Mouse (Mus musculus): ENCODE measurements at regions not wholly inside any gene's neighbourhood (a gene's known extent, or its start where the extent isn't known, plus 50 kb on each side); places are given as distances from the start of the nearest gene placed in this dataset.

- no peak for DNase-seq
Observed at GRCm38 (mm10) chr2:178949103-178949502, 493.1 kb upstream of the Cdh4 start.

DNA sequence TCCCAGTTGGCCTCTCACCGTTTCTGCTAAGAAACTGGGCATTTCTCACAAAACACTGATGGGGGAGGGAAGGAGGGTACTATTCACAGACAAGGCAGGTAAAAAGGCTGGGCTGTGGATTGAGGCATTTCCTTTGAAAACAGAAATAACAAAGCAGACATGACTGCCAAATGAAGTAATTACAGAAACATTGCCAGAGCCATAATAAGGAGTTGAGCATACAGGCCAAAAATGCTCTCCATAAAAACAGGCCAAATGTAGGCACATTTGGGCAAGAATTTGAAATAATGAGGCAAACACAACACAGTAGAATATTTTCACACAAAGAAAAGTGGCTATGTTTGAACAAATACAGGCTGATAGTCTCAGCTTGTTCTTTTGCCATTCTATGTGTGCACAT is 491.9 kb upstream of the Cdh4 start:
- DNase-seq = no peak

DNA sequence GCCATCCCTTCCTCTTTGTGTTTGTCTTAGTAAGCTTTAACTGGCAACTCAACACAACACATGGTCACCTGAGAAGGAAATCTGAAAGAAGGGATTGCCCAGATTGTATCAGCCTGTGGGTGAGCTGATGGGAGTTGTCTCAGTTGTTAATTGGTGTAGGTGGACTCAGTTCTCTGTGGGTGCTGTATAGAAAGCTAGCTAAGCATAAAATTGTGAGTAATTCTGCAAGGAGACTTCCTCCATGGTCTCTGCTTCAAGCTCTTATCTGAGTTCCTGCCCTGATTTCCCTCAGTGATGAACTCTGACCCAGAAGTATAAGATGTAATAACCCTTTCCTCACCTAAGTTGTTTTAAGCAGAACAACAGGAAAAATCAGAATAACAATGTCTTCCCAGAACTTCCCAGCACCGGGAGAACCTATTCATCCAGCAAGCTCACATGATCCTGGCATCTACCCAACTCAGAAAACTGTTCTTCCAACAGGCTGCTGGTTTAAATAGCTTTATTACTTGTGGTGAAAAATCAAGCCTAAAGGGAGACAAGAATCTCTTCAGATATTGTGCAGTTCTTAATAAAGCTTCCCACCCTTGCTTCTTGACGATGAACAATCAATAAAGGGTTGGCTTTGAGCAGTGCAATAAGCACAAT is 487.7 kb upstream of the Cdh4 start:
- DNase-seq = no peak

DNA sequence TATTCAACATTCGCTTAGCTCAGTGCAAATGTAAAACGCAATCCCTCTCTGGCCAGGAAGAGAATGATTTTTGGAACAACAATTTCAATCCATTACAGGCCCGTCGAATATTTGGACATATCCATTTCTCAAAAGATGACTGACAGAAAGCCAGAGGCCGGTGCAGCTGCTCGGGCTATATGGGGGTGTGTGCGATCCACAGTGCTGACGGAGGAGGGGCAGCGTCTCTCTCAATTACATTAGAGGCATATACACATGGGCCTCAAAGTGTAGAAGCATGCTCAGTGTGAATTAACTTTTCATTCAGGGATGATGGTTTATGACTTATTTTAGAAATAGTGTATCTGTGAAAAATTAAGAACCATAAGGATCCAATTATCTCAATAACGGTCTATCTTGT is 483.4 kb upstream of the Cdh4 start:
- no peak for DNase-seq

GRCm38 (mm10) chr2:178959603-178960002 is 482.6 kb upstream of the Cdh4 start:
- DNase-seq = no peak

DNA sequence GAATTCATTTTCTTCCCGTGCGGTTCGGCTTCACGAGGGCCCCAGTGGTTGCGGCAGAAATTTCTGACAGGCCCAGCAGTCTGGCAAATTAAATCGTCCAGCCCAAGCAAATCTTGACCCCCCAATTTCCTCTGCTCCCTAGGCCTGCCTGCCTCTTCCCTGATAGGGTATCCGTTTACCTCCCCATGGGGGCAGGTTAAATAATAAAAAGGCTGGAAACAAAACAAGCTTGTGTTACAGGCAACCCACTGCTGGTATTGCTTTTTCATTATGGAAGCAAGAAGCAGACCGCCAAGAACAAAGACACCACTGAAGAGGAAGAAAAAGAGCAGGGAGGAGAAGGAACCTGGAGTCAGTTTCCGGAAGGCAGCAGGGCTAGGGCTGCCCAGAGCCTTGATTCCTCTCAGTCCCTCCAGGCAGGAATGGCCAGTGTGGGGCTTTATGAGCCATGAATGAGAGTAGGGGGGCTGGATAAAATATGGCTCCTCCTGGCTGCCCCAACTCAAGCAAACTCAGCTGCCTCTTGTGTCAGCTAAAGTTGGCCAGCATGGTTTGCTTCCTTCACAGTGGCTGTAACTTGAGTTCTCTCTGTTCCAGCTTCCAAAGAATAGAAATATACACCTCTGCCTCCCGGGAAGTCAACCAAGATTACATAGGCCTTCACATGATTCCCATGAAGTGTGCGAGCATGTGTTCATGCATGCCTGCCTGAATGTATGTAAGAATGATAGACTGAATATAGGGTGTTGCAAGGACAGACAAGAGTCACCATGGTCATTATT is 474.5 kb upstream of the Cdh4 start:
- DNase-seq = no peak

DNA sequence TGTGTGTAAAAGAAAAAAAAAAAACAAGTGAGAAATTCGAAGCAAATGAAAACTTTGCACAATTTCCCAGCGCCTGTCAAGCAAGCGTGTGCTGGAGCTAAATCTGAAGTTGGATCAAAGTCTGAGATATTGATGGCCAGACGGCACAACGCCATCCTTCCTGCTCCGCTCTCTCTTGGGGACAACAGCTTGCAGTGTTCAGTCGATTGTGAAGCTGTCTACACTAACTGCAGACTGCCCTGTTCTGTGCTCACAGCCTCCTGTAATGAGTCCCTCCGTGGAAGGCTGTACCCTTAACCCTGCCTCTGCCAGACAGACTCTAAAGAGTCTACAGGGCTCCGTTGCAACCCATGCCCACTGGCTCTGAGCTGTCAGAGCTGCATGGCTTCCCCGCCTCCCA is 472.5 kb upstream of the Cdh4 start:
- DNase-seq = no peak

- no peak for DNase-seq
Observed at GRCm38 (mm10) chr2:178975366-178975765, 466.9 kb upstream of the Cdh4 start.

- no peak for DNase-seq
Observed at GRCm38 (mm10) chr2:178976046-178976445, 466.2 kb upstream of the Cdh4 start.

- no peak for DNase-seq
Observed at GRCm38 (mm10) chr2:178976495-178976894, 465.7 kb upstream of the Cdh4 start.

GRCm38 (mm10) chr2:178979451-178979850 is 462.8 kb upstream of the Cdh4 start:
- no peak for DNase-seq

DNA sequence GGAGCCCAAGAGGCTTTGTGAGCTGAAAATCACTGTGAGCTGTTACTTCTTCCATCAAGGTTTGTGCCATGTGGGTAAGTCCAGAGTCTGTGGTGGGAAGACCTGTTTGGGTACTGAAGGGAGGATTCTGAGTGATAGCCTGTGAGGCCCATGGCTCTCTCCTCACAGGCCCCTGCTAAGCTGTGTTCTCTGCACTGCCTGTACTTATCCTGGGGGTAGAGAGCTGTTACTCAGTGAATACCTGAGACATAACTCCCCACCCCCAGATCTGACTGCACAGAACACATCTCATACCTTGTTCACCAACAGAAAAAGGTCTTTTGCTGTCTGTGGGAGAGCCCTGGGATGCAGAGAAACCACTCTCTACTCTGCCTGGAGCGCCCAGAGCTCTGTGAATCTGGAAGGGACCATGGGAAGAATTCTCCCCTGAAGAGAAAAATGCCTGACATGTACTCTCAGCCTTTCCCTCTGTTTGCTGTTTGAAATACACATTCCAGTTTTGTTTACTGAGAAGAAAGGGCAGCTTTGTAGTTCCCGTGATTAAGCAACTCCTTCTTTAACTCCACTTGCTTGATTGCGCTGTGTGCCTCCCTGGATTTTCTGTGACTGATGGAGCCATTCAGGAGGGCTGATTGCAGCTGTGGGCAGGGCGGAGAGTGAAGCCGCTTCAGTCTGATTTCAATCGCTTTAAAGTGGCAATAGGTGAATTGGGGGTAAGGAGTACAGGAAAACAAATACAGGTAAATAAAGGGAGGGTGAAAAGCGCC is 460.3 kb upstream of the Cdh4 start:
- no peak for DNase-seq

DNA sequence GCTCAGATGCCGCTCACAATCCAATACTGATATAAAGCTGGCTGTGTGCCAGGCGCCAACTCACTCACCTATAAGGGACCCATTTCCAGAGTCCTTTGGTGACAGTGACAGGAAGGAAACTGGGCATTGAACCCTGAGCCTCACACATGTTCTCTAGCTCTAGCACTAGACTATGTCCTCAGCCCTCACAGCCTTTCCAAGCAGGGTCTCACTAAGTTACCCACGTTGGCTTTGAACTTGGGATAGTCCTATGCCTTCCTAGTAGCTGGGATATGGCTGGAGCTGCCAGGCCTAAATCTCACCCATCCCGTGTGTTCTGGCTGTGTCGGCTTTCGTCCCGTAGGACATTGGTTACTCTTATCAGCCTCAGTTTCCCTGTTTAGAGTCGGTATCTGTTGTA is 458.4 kb upstream of the Cdh4 start:
- no peak for DNase-seq

- no peak for DNase-seq
Observed at GRCm38 (mm10) chr2:178987935-178988334, 454.3 kb upstream of the Cdh4 start.

DNA sequence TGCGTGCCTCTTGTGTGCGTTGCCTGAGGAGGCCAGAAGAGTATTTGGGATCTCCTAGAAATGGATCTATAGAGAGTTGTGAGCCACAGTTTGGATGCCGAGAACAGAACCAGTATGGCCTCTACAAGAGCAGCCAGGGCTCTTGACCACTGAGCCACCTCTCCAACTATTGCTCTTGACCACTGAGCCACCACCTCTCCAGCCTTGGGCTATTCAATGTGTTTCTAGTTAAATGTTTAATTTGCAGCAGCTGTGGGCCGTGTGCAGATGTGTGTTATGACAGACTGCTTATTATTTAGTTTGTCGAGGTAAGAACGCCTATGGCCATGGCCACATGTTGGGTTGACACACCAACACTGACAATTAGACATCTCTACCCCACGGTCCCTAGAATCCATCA is 452.9 kb upstream of the Cdh4 start:
- DNase-seq = no peak

DNA sequence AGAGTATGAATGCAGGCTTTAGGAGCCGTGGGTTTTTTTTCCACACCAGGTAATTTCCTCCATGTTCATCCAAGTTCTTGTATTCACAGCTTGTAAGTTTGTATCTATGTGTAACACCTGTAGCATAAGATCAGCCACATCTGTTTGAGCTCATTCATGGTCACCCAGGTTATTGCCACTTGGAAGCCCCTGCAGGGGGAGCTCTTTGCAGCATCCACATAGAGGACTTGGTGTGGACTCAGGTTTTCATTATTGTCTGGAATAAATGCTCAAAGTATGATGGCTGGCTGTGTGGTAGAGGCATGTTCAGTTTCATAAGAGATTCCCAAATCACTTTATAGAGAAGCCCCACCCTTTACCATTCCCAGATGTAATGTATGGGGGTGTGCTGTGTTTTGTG is 452.4 kb upstream of the Cdh4 start:
- no peak for DNase-seq

- DNase-seq = no peak
Observed at GRCm38 (mm10) chr2:178990959-178991358, 451.3 kb upstream of the Cdh4 start.

GRCm38 (mm10) chr2:178992334-178993116 is 449.7 kb upstream of the Cdh4 start:
- no peak for DNase-seq

DNA sequence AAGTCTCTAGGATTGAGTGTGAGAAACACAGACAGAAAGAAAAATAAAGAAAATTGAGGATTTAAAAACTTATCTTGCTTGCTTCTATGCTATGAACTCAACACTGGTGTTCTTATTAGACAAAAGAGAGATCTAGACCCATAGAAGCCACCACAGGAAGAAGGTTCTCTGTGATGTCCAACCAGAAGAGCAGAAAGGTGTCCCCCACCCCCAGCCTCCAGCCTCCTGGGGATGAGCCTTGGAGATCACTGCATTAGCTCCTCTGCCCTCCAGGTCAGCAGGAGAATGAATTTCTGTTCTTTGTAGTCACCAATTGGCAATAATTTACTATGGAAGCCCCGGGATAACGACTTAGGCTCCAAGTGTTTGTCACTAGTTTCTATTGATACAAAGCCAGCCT is 444.3 kb upstream of the Cdh4 start:
- DNase-seq = no peak

DNA sequence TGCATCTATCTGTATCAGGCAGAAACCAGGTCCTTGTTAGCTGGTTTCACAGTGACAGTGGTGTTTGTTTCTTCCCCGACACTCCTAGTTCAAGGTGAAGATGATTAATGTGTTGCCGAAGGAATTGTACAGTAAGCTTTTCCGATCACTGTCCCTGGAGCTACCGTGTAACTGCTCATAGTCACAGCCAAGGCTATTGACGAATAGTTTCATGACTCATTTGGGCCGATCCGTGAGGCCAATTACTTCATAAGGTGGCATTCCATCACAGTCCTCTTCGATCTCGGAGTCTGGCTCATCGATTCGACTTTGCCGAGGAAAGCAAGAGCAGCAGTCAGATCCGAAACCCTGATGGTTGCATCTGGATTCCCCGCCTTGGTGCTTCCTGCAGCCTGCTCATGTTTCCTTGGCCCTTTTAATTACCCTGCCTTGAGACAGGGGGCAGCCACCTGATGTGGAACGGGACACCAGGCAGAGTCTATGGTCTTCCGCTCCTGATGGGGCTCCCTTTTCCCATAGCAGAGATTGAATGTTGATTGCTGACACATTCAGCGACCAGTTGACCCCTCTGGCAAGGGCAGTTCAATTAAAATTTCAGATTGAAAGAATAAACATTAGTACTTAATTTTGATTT is 441.7 kb upstream of the Cdh4 start:
- no peak for DNase-seq

DNA sequence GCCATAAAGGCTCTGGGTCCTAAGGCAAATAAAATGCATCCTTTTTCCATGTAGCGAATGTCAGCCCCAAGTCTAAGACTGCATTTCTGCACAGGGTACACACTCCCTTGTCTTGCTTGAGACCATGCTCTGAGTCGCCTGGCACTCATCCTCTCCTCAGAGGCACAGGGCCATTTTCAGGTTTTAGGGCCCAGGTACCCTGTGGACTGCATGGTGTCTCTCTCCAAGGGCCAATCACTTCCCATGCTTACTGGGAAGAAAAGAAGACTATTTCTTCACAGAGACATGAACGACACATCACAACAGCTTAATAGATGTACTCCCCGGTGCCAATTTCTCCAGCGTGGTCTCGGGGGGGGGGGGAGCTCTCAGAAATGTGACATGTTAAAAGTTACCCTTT is 434.5 kb upstream of the Cdh4 start:
- no peak for DNase-seq

DNA sequence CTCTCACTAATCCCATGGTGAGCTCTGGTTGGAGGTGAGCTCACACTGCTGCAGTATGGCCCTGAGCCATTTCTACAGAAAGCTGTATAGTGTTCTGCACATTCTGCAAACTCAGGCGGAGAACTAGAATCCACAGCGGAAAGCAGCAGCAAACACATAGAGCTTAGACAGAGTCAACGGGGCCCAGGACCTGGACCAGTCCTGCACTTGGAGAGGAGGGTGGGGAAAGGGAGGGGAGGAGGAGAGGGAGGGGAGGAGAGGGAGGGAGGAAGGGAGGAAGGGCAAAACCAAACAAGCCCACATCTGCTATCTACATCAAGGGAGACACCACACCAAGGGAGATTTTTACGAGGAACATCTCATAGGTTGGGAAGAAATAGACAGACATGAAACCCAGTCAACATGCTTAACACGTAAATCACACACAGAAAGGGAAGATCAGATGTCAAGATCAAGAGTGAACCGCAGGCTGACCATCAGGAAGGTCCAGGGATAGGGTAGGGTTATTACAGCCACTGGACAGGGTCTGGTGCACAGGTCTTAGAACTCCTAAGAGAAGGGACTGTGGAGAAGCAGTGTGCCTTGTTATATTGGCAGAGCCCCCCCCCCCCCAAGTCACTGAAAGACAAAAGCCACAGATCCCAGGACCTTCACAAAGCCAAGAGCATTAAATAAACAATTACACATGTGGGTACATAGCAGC is 428.2 kb upstream of the Cdh4 start:
- DNase-seq = no peak

All from layer of hippocampus, postnatal 36 days (tissue).